Mouse (Mus musculus): ENCODE data around the gene Slc25a10. TPM values are rescaled to one million over a fixed set of nuclear protein-coding genes. Genes with fewer than 3 reads are reported as not detected.
"Not testable (repeated sequence)": the region's sequence is repeated elsewhere in the genome, so short reads cannot be mapped to it uniquely, and the experiment has no call there.

The Slc25a10 gene
- polyA plus RNA-seq, 1 experiment from 2014 or later, result 41.2 TPM

DNA sequence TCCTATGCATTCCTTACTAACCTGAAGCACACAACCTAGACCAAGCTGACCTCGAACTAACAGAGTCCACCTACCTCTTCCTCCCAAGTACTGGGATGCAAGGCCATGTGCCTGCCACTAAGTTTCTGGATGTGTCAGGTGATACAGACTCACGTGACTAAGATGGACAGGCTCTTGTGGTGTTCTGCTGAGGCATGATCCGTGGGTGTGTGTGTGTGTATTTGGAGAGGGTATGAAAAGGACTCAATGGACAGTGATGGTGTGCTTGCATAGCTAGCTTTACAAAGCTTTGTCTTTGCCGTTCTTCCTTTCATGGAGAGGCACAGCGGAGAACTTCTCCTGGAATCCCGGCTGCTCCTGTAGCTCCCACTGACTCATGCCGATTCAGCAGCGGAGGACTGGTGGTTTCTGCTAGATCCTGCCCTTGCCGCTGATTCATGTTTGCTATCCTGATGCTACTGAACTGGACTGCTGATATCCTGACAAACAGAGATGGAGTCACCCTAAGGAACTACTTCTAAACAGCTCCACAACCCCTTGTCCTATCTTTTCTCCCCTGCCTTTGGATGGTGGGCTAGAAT, 16.7 kb downstream of the Slc25a10 start:
- no peak for TF ChIP-seq CTCF (IDR thresholded peaks at IDR 0.05)
- DNase-seq (ENCODE audit: low read depth, low spot score) (no peak), ATAC-seq (no peak)
- ChIA-PET CTCF (interaction anchor here (0.9 to 4.2 kb wide), 3 partner anchors 17 to 150 kb away, joined by 3 to 26 read pairs (median 4); partner anchors contain the start of genes P4hb and Slc25a10), POLR2A (interaction anchor here (1.1 kb wide), 1 partner anchor 17 kb away, joined by 4 read pairs; the partner anchor contains the start of gene Slc25a10)
- H3K27me3 ChIP-seq, result no peaks in the 10 kb centered on the region
- in situ Hi-C loops (cut with MboI; ENCODE audit: low pct_unique_long_range_greater_than_20kb), result no loop called here

DNA sequence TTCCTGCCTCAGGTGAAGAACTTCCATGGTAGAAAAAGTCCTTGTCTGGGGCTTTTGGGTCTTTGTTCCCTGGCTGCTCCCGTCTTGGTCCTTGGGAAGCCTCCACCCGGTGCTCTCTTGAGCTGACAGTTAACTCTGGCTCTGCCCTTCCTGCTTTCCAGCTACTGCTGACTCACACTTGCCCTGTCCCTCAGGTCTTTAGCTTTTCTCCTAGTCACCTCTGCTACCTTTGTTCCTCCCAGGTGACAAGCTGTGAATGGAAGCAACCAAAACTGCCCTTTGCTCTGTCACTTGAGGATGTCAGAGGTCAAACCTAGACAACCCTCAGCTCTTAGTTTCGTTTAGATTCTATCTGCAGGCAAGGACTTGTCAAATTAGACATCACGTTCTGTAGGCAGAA, 18.3 kb downstream of the Slc25a10 start:
- TF ChIP-seq CTCF (IDR thresholded peaks at IDR 0.05), result no peak
- ATAC-seq, result no peak
- POLR2A ChIA-PET, result interaction anchor here (0.5 to 1.1 kb wide), 3 partner anchors 20 to 122 kb away, joined by 3 to 4 read pairs (median 3); no protein-coding TSS in a partner anchor

DNA sequence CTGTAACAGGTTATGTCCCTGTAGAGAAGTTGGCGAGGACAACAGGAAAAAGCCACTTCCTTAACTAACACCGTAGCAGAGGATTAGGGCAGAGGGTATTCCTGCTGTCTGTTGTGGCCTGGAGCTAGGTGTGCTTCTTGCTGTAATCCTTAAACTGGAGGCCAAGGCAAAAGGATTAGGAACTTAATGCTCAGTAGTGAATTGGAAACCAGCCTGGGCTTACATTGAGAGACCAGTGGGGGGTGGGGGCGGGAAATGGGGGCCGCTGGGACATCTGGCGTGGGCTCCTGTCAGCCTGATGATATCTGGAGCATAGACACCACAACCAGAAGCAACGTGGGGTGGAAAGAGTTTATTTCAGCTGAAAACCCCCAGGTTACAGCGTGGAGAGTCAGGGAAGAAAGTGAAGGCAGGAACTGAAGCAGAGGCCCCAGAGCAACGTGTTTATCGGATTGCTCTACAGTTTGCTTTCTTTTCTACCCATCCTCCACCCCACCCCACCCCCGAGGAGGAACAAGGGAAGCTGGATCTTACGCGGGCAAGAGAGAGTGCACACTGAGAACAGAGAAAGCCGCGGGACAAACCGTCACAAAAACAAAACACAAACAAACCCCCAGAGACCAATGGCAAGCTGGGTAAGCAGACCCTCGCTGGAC, 18.9 kb downstream of the Slc25a10 start:
- no peak for DNase-seq (ENCODE audit: low read depth, low spot score)
- ChIA-PET CTCF (interaction anchor here (1.1 to 2.1 kb wide), 3 partner anchors 16 to 67 kb away, joined by 3 to 4 read pairs (median 4); no protein-coding TSS in a partner anchor), POLR2A (interaction anchor here (0.5 to 1.1 kb wide), 4 partner anchors 21 to 121 kb away, joined by 3 to 4 read pairs (median 3); no protein-coding TSS in a partner anchor)
- no peaks in the 10 kb centered on the region for H3K27me3 ChIP-seq
- in situ Hi-C loops (cut with MboI; ENCODE audit: low pct_unique_long_range_greater_than_20kb), result no loop called here
- no peak for TF ChIP-seq CTCF (IDR thresholded peaks at IDR 0.05)
- no peak for ATAC-seq

More for the DNA sequence above, 18.3 kb downstream of the Slc25a10 start:
- DNase-seq (ENCODE audit: low read depth, low spot score), result no peak
- CTCF ChIA-PET, result interaction anchor here (1.1 to 2.1 kb wide), 2 partner anchors 16 to 67 kb away, joined by 3 to 4 read pairs; no protein-coding TSS in a partner anchor
- in situ Hi-C loops (cut with MboI; ENCODE audit: low pct_unique_long_range_greater_than_20kb), result no loop called here
- no peaks in the 10 kb centered on the region for H3K27me3 ChIP-seq

DNA sequence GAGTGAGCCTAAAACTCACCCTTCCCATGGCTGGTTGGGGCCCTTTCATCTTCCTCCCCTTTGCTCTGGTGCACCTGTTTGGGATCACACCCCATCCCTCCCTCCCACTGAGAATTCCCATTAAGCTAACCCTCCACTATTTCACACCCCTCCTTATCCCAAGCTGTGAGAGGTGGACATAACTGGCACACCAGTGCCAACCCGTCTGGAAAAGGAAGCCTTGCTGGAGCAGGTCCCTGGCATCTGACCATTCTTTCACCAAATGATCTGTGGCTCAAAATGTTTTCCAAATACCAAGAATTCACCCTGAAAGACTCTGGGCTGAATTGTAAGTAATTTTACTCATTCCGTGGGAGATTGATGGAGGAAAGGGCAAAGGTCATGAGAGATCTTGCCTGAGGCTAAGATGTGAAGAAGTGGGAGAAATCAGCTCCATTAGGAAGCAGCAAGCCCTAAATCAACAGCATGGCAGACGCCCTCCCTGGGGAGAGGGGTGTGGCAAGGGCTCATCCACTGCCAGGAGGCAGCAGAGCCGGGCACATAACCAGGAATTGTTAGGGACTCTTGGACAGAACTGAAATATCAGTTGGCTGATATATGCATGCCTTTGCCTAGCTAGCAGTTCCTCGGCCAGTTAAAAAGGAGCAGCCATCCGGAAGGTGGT, 21.3 kb downstream of the Slc25a10 start:
- no peak for ATAC-seq
- H3K27me3 ChIP-seq, result no peaks in the 10 kb centered on the region
- DNase-seq (ENCODE audit: low read depth, low spot score), result peak; percentile 9
- in situ Hi-C loops (cut with MboI; ENCODE audit: low pct_unique_long_range_greater_than_20kb), result no loop called here
- no peak for TF ChIP-seq CTCF (IDR thresholded peaks at IDR 0.05)
- ChIA-PET POLR2A (interaction anchor here (0.8 kb wide), 1 partner anchor 21 kb away, joined by 3 read pairs; no protein-coding TSS in a partner anchor), CTCF (interaction anchor here (1.1 to 1.5 kb wide), 3 partner anchors 23 to 71 kb away, joined by 3 to 5 read pairs (median 3); no protein-coding TSS in a partner anchor)

DNA sequence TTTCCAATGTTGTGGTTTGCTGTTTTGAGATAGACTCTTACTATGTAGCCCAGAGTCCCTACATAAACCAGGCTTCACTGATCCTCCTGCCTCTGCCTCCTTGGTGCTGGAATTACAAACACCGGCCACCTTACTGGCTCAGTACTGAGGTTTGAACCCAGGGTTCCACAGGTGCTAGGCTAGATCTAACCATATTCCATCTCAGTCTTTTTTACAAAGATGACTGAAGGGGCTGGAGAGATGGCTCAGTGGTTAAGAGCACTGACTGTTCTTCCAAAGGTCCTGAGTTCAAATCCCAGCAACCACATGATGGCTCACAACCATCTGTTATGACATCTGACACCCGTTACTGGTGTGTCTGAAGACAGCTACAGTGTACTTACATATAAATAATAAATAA, 22.6 kb downstream of the Slc25a10 start:
- in situ Hi-C loops (cut with MboI; ENCODE audit: low pct_unique_long_range_greater_than_20kb); H3K27me3 ChIP-seq; DNase-seq (ENCODE audit: low read depth, low spot score); POLR2A ChIA-PET; ATAC-seq: not testable (repeated sequence)
- CTCF ChIA-PET, result interaction anchor here (1.1 to 2.0 kb wide), 3 partner anchors 58 to 70 kb away, joined by 3 to 6 read pairs (median 5); no protein-coding TSS in a partner anchor

DNA sequence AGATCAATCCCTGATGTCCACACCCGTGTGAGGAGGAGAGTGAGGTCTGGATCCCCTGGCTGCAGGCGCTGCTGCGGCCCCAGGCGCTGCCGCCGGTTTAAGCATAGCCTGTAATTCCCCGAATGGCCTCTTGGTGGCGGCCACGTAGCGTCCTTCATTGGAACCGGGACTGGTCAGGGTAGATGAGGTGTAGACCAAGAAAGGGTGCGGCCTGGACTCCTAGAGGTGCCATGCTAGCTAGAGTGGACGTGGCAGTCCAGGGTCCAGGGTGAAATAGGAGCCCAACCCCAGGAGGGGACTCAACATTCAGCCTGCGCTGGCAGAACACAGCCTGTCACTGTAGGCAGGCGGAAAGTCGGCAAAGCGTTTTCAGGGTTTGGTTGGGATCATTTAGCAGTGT, 24.0 kb downstream of the Slc25a10 start:
- peak; percentile 63 for ATAC-seq

DNA sequence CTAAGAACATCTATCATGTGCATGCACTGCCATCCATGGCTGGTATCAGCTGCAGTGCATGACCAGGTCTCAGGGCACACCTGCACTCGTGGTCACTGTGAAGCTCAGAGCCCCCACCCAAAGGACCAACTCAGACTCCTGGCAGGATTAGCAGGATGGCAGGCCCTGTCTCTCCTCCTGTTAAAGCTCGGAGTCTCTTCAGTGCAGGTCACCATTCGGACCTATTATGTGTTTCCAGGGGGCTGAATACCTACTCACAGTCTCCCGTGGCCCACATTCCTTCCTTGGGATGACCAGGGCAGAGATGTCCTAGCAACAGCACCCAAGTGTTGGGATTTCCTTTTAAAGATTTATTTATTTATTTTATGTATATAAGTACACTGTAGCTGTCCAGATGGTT, 25.5 kb downstream of the Slc25a10 start:
- no peak for TF ChIP-seq CTCF (IDR thresholded peaks at IDR 0.05)
- no peak for ATAC-seq
- POLR2A ChIA-PET, result interaction anchor here (1.6 kb wide), 1 partner anchor 55 kb away, joined by 5 read pairs; the partner anchor contains the start of gene P4hb
- no peaks in the 10 kb centered on the region for H3K27me3 ChIP-seq
- in situ Hi-C loops (cut with MboI; ENCODE audit: low pct_unique_long_range_greater_than_20kb), result loop anchor here (5.0 kb wide), 1 partner anchor 45 kb away; no protein-coding TSS in a partner anchor
- no peak for DNase-seq (ENCODE audit: low read depth, low spot score)
- CTCF ChIA-PET, result interaction anchor here (1.1 to 1.5 kb wide), 4 partner anchors 25 to 60 kb away, joined by 3 to 5 read pairs (median 3); no protein-coding TSS in a partner anchor

More for the DNA sequence above, 24.0 kb downstream of the Slc25a10 start:
- no peaks in the 10 kb centered on the region for H3K27me3 ChIP-seq
- in situ Hi-C loops (cut with MboI; ENCODE audit: low pct_unique_long_range_greater_than_20kb), result loop anchor here (5.0 kb wide), 1 partner anchor 47 kb away; no protein-coding TSS in a partner anchor
- ChIA-PET POLR2A (interaction anchor here (0.6 to 1.5 kb wide), 5 partner anchors 14 to 1167 kb away, joined by 3 to 8 read pairs (median 4); partner anchors contain the start of gene P4hb), CTCF (interaction anchor here (0.6 to 2.0 kb wide), 10 partner anchors 9 to 67 kb away, joined by 3 to 7 read pairs (median 4); partner anchors contain the start of gene Ppp1r27)
- DNase-seq (ENCODE audit: low read depth, low spot score), result peak; percentile 28
- peak; percentile 99 for TF ChIP-seq CTCF (IDR thresholded peaks at IDR 0.05)

DNA sequence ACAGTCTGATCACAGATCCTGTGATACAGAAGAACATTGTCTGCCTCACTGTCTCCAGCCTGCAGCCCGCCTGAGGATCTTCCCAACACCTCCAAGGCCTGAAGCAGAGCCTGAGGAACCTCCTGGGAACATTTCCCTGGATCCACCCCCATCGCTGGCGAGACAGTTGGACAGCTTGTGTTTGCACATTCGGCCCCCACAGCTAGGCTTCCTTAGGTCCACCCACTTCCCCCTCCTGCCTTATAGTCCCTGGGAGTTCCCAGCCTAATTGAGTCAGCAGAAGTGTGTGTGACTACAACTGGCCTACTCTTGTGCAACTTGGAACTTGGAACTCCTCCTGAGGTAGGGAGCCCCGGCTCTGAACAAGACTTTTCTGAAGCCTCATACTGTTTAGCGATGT, 26.4 kb downstream of the Slc25a10 start:
- POLR2A ChIA-PET, result interaction anchor here (0.7 to 1.6 kb wide), 2 partner anchors 55 to 56 kb away, joined by 3 to 5 read pairs; partner anchors contain the start of gene P4hb
- H3K27me3 ChIP-seq, result no peaks in the 10 kb centered on the region
- TF ChIP-seq CTCF (IDR thresholded peaks at IDR 0.05), result no peak
- in situ Hi-C loops (cut with MboI; ENCODE audit: low pct_unique_long_range_greater_than_20kb), result loop anchor here (5.0 kb wide), 1 partner anchor 44 kb away; no protein-coding TSS in a partner anchor
- CTCF ChIA-PET, result interaction anchor here (0.8 to 1.5 kb wide), 5 partner anchors 24 to 59 kb away, joined by 3 to 5 read pairs (median 3); no protein-coding TSS in a partner anchor
- DNase-seq (ENCODE audit: low read depth, low spot score) (no peak), ATAC-seq (no peak)

DNA sequence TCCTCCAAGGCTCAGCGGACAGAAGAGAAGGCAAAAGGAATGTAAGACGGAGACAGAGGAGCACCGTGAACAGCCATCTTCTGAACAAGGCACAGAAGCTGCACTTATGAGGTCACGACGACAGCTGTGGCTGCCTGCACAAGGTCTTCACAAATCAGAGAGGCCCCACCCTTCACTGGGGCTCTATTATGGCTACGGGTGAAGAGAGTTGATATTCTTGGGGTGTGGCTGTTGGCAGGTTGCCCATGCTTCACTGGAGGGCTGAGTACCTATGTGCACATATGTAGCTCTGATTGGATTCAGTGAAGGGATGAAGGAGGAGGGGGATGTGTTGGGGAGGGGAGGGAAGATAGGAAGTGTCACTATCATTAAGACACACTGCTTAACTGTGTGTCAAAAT, 26.9 kb downstream of the Slc25a10 start:
- H3K27me3 ChIP-seq, result no peaks in the 10 kb centered on the region
- POLR2A ChIA-PET, result interaction anchor here (0.7 to 1.8 kb wide), 2 partner anchors 20 to 55 kb away, joined by 3 to 5 read pairs; no protein-coding TSS in a partner anchor
- DNase-seq (ENCODE audit: low read depth, low spot score), result no peak
- ATAC-seq, result no peak
- no peak for TF ChIP-seq CTCF (IDR thresholded peaks at IDR 0.05)
- in situ Hi-C loops (cut with MboI; ENCODE audit: low pct_unique_long_range_greater_than_20kb), result loop anchor here (5.0 kb wide), 1 partner anchor 44 kb away; no protein-coding TSS in a partner anchor
- CTCF ChIA-PET, result interaction anchor here (0.8 to 1.1 kb wide), 4 partner anchors 36 to 58 kb away, joined by 3 read pairs; no protein-coding TSS in a partner anchor

Data from Patski (cell line).